Mouse (Mus musculus) ES-E14 (cell line): ENCODE results near the gene Clybl. TPM values are rescaled to one million over a fixed set of nuclear protein-coding genes. Genes with fewer than 3 reads are reported as not detected.

Experiments used
- DNase-seq: peaks from one replicate; pipeline ENCODE4 v3.0.0-alpha.2; 2013; ENCODE audit warnings: low read depth, low spot score
- H3K27ac ChIP-seq: 2 replicates; pipeline ENCODE4 v1.5.1; 2012; ENCODE audit warnings: low read depth, mild to moderate bottlenecking, low read length, moderate library complexity, mixed read lengths; ENCODE audit not compliant: poor library complexity, insufficient read depth, severe bottlenecking
- H3K36me3 ChIP-seq: 2 replicates; pipeline ENCODE4 v1.6.1; 2012; ENCODE audit warnings: mild to moderate bottlenecking, low read length, moderate library complexity, mixed read lengths; ENCODE audit not compliant: control insufficient read depth, poor library complexity, insufficient read depth, severe bottlenecking
- H3K4me1 ChIP-seq, 2 experiments: fragments of 150-350 bp in 1 of 2; sonication (generic) in 1 of 2; 2 replicates each; pipeline ENCODE4 v1.6.1; 2012; ENCODE audit warnings: low read length in 2 of 2, mild to moderate bottlenecking in 1 of 2, mixed read lengths in 1 of 2; ENCODE audit not compliant: control insufficient read depth in 2 of 2, insufficient read depth in 2 of 2, poor library complexity in 1 of 2
- H3K4me3 ChIP-seq, 2 experiments: fragments of 150-350 bp in 1 of 2; sonication (generic) in 1 of 2; 2 replicates each; pipeline ENCODE4 v1.5.1; 2012; ENCODE audit warnings: low read length in 2 of 2, low read depth in 1 of 2, mild to moderate bottlenecking in 1 of 2, mixed read lengths in 1 of 2; ENCODE audit not compliant: insufficient read depth in 1 of 2, poor library complexity in 1 of 2, severe bottlenecking in 1 of 2
- H3K9ac ChIP-seq: 2 replicates; pipeline ENCODE4 v1.6.1; 2012; ENCODE audit warnings: low read depth, mild to moderate bottlenecking, low read length, mixed read lengths; ENCODE audit not compliant: poor library complexity, insufficient read depth, severe bottlenecking
- H3K9me3 ChIP-seq: fragments of 150-350 bp; sonication (generic); 2 replicates; pipeline ENCODE4 v1.6.1; 2012; ENCODE audit warnings: low read depth, mild to moderate bottlenecking, low read length; ENCODE audit not compliant: control insufficient read depth, insufficient read depth
- CHD2 ChIP-seq: IDR thresholded peaks from 2 replicates; pipeline ENCODE4 v1.6.1; 2014; ENCODE audit warnings: mild to moderate bottlenecking, low read depth, low read length, inconsistent platforms
- HCFC1 ChIP-seq: IDR thresholded peaks from 2 replicates; pipeline ENCODE4 v1.6.1; 2012; ENCODE audit warnings: low read length, inconsistent platforms, borderline replicate concordance; ENCODE audit not compliant: insufficient read depth
- MAFK ChIP-seq: IDR thresholded peaks from 2 replicates; pipeline ENCODE4 v1.6.1; 2014; ENCODE audit warnings: mild to moderate bottlenecking, low read depth, low read length, inconsistent platforms; ENCODE audit not compliant: insufficient read depth
- ZC3H11A ChIP-seq: IDR thresholded peaks from 2 replicates; pipeline ENCODE4 v1.6.1; 2012; ENCODE audit warnings: low read depth, mild to moderate bottlenecking, inconsistent platforms, low read length, borderline replicate concordance
- ZNF384 ChIP-seq: IDR thresholded peaks from 2 replicates; pipeline ENCODE4 v1.6.1; 2012; ENCODE audit warnings: low read depth, low read length, inconsistent platforms
- in situ Hi-C, 2 experiments: fragments of 600-800 bp; cut with MboI; formaldehyde crosslinking; loops; one replicate each; pipeline ENCODE4 v1.15.1; 2025; ENCODE audit warnings: low sequenced_read_pairs in 2 of 2, inconsistent platforms in 1 of 2; ENCODE audit not compliant: unreplicated experiment in 2 of 2
- total RNA-seq: library from RNA; depleted of rRNA; stranded (reverse); fragments of 300-350 nt; gene quantifications from 2 replicates; pipeline ENCODE4 v1.2.3, GENCODE M21; 2012

The Clybl gene
- total RNA-seq, 1 experiment, result 2.6 TPM

- H3K36me3 ChIP-seq, result no peaks in the 10 kb centered on the region
- no peak overlapping the region for H3K4me3 ChIP-seq
- no peak overlapping the region for H3K27ac ChIP-seq
- no peaks in the 10 kb centered on the region for H3K9me3 ChIP-seq
- H3K9ac ChIP-seq, result no peak overlapping the region
- H3K4me1 ChIP-seq, result peaks cover 0 to 4% of the 10 kb centered on the region in 2 experiments; a peak in 1 of 4 replicates
- no peak for TF ChIP-seq ZNF384
- no peak for TF ChIP-seq HCFC1
- TF ChIP-seq CHD2, result no peak
- TF ChIP-seq MAFK, result no peak
- no peak for DNase-seq
- in situ Hi-C loops, result no loop called here
These were observed 168.3 kb downstream of the Clybl start for GRCm38 (mm10) chr14:122349761-122350160.

GRCm38 (mm10) chr14:122350766-122351165 is 169.3 kb downstream of the Clybl start:
- H3K9me3 ChIP-seq, result no peaks in the 10 kb centered on the region
- DNase-seq, result no peak

GRCm38 (mm10) chr14:122357316-122357715 is 175.8 kb downstream of the Clybl start:
- in situ Hi-C loops, result no loop called here
- TF ChIP-seq CHD2 (no peak), ZC3H11A (no peak), MAFK (no peak), ZNF384 (no peak), HCFC1 (no peak)
- Histone ChIP-seq H3K36me3 (no peaks in the 10 kb centered on the region), H3K4me1 (peaks cover under 1 to 8% of the 10 kb centered on the region in 2 experiments; a peak in 3 of 4 replicates), H3K27ac (no peak overlapping the region), H3K4me3 (no peak overlapping the region), H3K9ac (no peak overlapping the region), H3K9me3 (no peaks in the 10 kb centered on the region)
- no peak for DNase-seq

More at GRCm38 (mm10) chr14:122350766-122351165, 169.3 kb downstream of the Clybl start:
- Histone ChIP-seq H3K4me1 (peaks cover 0 to 4% of the 10 kb centered on the region in 2 experiments; a peak in 1 of 4 replicates), H3K9ac (no peak overlapping the region), H3K4me3 (no peak overlapping the region), H3K36me3 (no peaks in the 10 kb centered on the region), H3K27ac (no peak overlapping the region)
- in situ Hi-C loops, result no loop called here
- TF ChIP-seq MAFK, result no peak
- no peak for TF ChIP-seq HCFC1
- TF ChIP-seq CHD2, result no peak
- no peak for TF ChIP-seq ZC3H11A
- no peak for TF ChIP-seq ZNF384

- H3K27ac ChIP-seq, result no peak overlapping the region
- peaks cover 7 to 19% of the 10 kb centered on the region in 2 experiments for H3K4me1 ChIP-seq
- in situ Hi-C loops, result no loop called here
- no peaks in the 10 kb centered on the region for H3K9me3 ChIP-seq
- no peak overlapping the region for H3K4me3 ChIP-seq
- TF ChIP-seq ZNF384 (no peak), CHD2 (no peak)
- DNase-seq, result no peak
- no peaks in the 10 kb centered on the region for H3K36me3 ChIP-seq
- H3K9ac ChIP-seq, result no peak overlapping the region
These were observed 177.1 kb downstream of the Clybl start for GRCm38 (mm10) chr14:122358592-122358991.

- TF ChIP-seq ZNF384 (no peak), CHD2 (no peak), MAFK (no peak), HCFC1 (no peak), ZC3H11A (no peak)
- in situ Hi-C loops, result no loop called here
- no peaks in the 10 kb centered on the region for H3K36me3 ChIP-seq
- H3K4me3 ChIP-seq, result peak overlapping the region; percentile 23 to 49; a peak in 3 of 4 replicates
- H3K4me1 ChIP-seq, result peaks cover 7 to 18% of the 10 kb centered on the region in 2 experiments
- no peak overlapping the region for H3K27ac ChIP-seq
- no peaks in the 10 kb centered on the region for H3K9me3 ChIP-seq
- no peak for DNase-seq
- H3K9ac ChIP-seq, result no peak overlapping the region
These were observed 177.8 kb downstream of the Clybl start for GRCm38 (mm10) chr14:122359136-122359905.
